Mouse (Mus musculus) midbrain, embryonic 14.5 days (tissue): ENCODE results near the gene Chtop. TPM values are rescaled to one million over a fixed set of nuclear protein-coding genes. Genes with fewer than 3 reads are reported as not detected.

Experiments used
- ATAC-seq: fragments of 200-750 bp; cut with Nextera tagmentation; 2 replicates; pipeline ENCODE4 v1.8.0; 2017; ENCODE audit warnings: moderate number of reproducible peaks, moderate library complexity; ENCODE audit not compliant: low FRiP score, low TSS enrichment
- DNase-seq: peaks from one replicate; pipeline ENCODE4 v3.0.0-alpha.2; 2015
- H3K27ac ChIP-seq: fragments of 300-500 bp; sonication (generic); replicated peaks from 2 replicates; pipeline ENCODE4 v1.5.1; 2014; ENCODE audit warnings: mild to moderate bottlenecking, low read depth, low read length, moderate library complexity
- H3K27me3 ChIP-seq: fragments of 300-500 bp; sonication (generic); 2 replicates; pipeline ENCODE4 v1.6.1; 2014; ENCODE audit warnings: low read length, control low read depth, mixed read lengths; ENCODE audit not compliant: control insufficient read depth, insufficient read depth
- H3K36me3 ChIP-seq: fragments of 300-500 bp; sonication (generic); 2 replicates; pipeline ENCODE4 v1.6.1; 2014; ENCODE audit warnings: low read length, control low read depth; ENCODE audit not compliant: control insufficient read depth, insufficient read depth
- H3K4me1 ChIP-seq: fragments of 300-500 bp; sonication (generic); 2 replicates; pipeline ENCODE4 v1.6.1; 2014; ENCODE audit warnings: mild to moderate bottlenecking, antibody characterized with exemption, low read length, control low read depth; ENCODE audit not compliant: control insufficient read depth, insufficient read depth
- H3K4me2 ChIP-seq: fragments of 300-500 bp; sonication (generic); 2 replicates; pipeline ENCODE4 v1.6.1; 2014; ENCODE audit warnings: mild to moderate bottlenecking, low read length, moderate library complexity
- H3K4me3 ChIP-seq: fragments of 300-500 bp; sonication (generic); replicated peaks from 2 replicates; pipeline ENCODE4 v1.5.1; 2014; ENCODE audit warnings: low read depth, low read length
- H3K9ac ChIP-seq: fragments of 300-500 bp; sonication (generic); replicated peaks from 2 replicates; pipeline ENCODE4 v1.6.1; 2014; ENCODE audit warnings: mild to moderate bottlenecking, low read length, moderate library complexity
- H3K9me3 ChIP-seq: fragments of 300-500 bp; sonication (generic); 2 replicates; pipeline ENCODE4 v1.6.1; 2016; ENCODE audit warnings: low read length, control low read depth, mixed read lengths; ENCODE audit not compliant: control insufficient read depth
- WGBS: fragments of 180-500 bp; shearing (Covaris S2); extraction: QIAGEN DNeasy Blood & Tissue Kit; methylation state at CpG from one replicate; pipeline ENCODE4 v1.1.7; 2014; 5-methylcytosine and 5-hydroxymethylcytosine counted together
- polyA plus RNA-seq: library from polyadenylated mRNA; unstranded; fragments of >200 nt; fragmentation: Nextera tagmentation; extraction: Ambion mirVana; gene quantifications from 2 replicates; pipeline ENCODE4 v1.2.1, GENCODE M21; 2014

The Chtop gene
- polyA plus RNA-seq, 1 experiment from 2014 or later, result 145 TPM

- under 1% methylated on average over 10 of the region's 10 CpGs for WGBS
- Histone ChIP-seq H3K27ac (no peak overlapping the region), H3K27me3 (peaks cover 29% of the 10 kb centered on the region), H3K9ac (peak overlapping the region; percentile 23; the same call in 1 of the 2 replicates), H3K4me1 (no peaks in the 10 kb centered on the region), H3K36me3 (no peaks in the 10 kb centered on the region), H3K9me3 (no peaks in the 10 kb centered on the region), H3K4me2 (peak overlapping the region; percentile 57), H3K4me3 (peak overlapping the region; percentile 31)
- no peak for ATAC-seq
- peak; percentile 54 for DNase-seq
Measured at GRCm38 (mm10) chr3:90514691-90515090, 5.4 kb upstream of the Chtop start.

DNA sequence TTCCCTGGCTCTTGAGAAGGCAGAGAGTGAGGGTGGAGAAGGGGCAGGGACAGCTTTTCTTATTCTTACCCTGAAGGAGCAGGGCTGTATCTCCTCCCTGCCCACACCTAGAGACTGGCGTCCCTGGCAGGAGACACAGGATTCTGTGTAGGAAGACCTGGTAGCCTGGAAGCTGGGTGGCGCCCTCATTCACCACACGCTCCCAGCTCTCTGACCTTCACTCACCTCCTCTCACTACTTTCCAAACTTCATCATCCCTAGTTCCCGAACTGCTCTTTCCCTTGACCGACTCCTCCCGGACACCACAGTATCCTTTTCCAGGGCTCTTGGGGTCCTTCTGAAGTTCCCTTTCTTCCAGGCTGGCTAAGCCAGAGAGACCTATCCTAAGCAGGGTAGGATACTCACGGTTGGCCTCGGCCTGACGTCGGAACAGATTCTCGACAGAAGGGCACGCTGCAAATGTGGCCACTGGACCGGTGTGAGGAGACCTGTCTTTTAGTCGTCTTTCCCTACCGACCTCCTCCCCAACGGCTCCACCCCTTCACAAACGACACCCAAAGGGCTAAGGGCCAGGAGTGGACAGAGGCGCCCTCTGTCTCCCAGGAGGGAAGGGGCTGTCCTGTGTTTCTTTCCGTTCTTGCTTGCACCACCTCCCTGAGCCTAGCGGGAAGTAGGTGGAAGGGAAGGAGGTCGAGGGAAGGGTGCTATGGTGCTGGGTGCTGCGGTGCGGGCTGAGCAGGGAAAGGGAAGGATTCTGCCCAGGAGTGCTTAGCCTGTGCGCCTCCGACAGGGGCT is 4.7 kb upstream of the Chtop start, which contains the start of the genes S100a1 and S100a13:
S100a1 (minus strand) TSS at position 597 of the 795 bp plus-strand sequence.
S100a13 (plus strand) TSS at position 640 of the 795 bp plus-strand sequence.
- Histone ChIP-seq H3K36me3 (no peaks in the 10 kb centered on the region), H3K27ac (no peak within 1 kb of the TSS), H3K4me3 (peak within 1 kb of the TSS; percentile 31), H3K9me3 (no peaks in the 10 kb centered on the region), H3K9ac (peak within 1 kb of the TSS; percentile 23; the same call in 1 of the 2 replicates), H3K4me2 (peak within 1 kb of the TSS; percentile 57), H3K27me3 (peaks cover 29% of the 10 kb centered on the region), H3K4me1 (no peaks in the 10 kb centered on the region)
- no peak for DNase-seq
- no peak for ATAC-seq
- 5% methylated on average over 25 of the region's 25 CpGs for whole genome bisulfite sequencing

DNA sequence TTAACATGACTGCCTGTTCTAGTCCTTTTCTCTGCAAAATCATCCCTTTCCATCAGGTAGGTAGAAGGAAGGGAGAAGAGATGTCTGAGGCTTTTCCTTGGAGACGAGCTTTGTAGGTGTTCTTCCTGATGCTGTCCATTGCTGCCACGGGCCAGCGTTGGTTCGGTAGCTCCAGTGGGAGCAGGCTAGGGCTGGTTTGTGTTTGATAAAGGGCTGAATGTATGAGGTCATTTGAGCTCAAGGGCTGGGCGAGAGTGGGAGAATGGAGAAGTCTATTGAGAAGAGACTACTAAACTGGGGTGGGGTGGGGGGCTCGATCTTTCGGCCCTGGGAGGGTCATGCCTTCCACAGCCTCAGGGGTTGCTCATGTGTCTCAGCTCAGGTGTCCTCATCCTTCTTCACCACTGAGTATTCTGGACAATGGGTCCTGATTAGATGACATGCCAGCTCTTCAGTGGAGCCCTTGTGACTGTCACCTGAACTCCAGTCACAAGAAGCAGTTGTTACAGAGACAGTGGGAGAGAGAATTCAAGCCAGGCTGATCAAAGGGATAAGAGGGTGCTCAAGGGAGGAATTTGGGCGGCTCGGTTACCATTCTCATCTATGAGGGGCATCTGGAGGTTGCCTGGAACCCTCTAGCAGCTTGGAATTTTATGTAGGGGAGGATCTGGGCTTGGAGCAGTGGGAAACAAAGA is 3.8 kb upstream of the Chtop start:
- DNase-seq (no peak), ATAC-seq (no peak)
- Histone ChIP-seq H3K27me3 (peaks cover 29% of the 10 kb centered on the region), H3K4me2 (no peak overlapping the region), H3K4me1 (peaks cover under 1% of the 10 kb centered on the region), H3K27ac (no peak overlapping the region), H3K36me3 (no peaks in the 10 kb centered on the region), H3K9me3 (no peaks in the 10 kb centered on the region), H3K9ac (no peak overlapping the region), H3K4me3 (no peak overlapping the region)
- 78% methylated on average over 9 of the region's 9 CpGs for WGBS

DNA sequence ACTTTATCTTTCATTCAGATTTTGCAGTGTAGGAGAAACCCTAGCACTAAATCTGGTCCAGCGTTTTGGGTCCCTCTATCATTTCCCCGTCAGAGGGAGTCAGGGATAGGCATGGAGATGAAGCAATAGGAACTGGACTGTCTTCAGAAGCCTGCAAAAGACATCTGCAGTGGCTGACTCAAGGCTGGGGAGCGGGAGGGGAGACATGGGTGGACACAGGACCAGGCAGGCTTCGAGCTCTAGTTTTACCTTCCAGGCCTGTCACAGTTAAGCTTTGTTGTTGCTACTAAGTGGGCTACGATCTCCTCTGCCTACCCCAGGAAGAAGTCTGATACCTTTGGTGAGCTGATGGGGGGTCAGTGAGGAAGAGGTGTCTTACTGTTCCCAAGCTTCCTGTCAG is 3.0 kb upstream of the Chtop start:
- no peak for ATAC-seq
- WGBS, result 90% methylated on average over 5 of the region's 5 CpGs

GRCm38 (mm10) chr3:90509747-90510123 is 437 bp upstream of the Chtop start:
- no peak overlapping the region for H3K9ac ChIP-seq
- H3K4me1 ChIP-seq, result peaks cover 9% of the 10 kb centered on the region
- H3K4me3 ChIP-seq, result peak overlapping the region; percentile 95
- ATAC-seq (peak; percentile 31; the same call in 1 of the 2 replicates), DNase-seq (no peak)
- H3K27ac ChIP-seq, result peak overlapping the region; percentile 96
- H3K9me3 ChIP-seq, result no peaks in the 10 kb centered on the region
- H3K27me3 ChIP-seq, result peaks cover 21% of the 10 kb centered on the region
- peak overlapping the region; percentile 54 for H3K4me2 ChIP-seq
- H3K36me3 ChIP-seq, result peaks cover 27% of the 10 kb centered on the region
- WGBS, result 12% methylated on average over 2 of the region's 2 CpGs

More for the DNA sequence above, 3.0 kb upstream of the Chtop start:
- Histone ChIP-seq H3K9me3 (no peaks in the 10 kb centered on the region), H3K27ac (no peak overlapping the region), H3K4me1 (peaks cover 9% of the 10 kb centered on the region), H3K36me3 (peaks cover 2% of the 10 kb centered on the region; the same call in 1 of the 2 replicates), H3K4me2 (no peak overlapping the region), H3K4me3 (no peak overlapping the region), H3K9ac (no peak overlapping the region), H3K27me3 (peaks cover 29% of the 10 kb centered on the region)
- no peak for DNase-seq

GRCm38 (mm10) chr3:90508287-90508949 is 880 bp downstream of the Chtop start:
- Histone ChIP-seq H3K4me2 (peak overlapping the region; percentile 84), H3K9ac (peak overlapping the region; percentile 97), H3K27me3 (peaks cover 10% of the 10 kb centered on the region), H3K9me3 (no peaks in the 10 kb centered on the region), H3K27ac (peak overlapping the region; percentile 96), H3K36me3 (peaks cover 40% of the 10 kb centered on the region), H3K4me1 (peaks cover 13% of the 10 kb centered on the region), H3K4me3 (peak overlapping the region; percentile 95)
- DNase-seq, result peak; percentile 25
- 2% methylated on average over 20 of the region's 20 CpGs for WGBS
- no peak for ATAC-seq

GRCm38 (mm10) chr3:90506362-90506761 is 2.9 kb downstream of the Chtop start:
- no peak overlapping the region for H3K4me3 ChIP-seq
- peaks cover 61% of the 10 kb centered on the region for H3K36me3 ChIP-seq
- 95% methylated on average over 3 of the region's 3 CpGs for WGBS
- H3K9me3 ChIP-seq, result no peaks in the 10 kb centered on the region
- no peak overlapping the region for H3K27ac ChIP-seq
- no peak overlapping the region for H3K4me2 ChIP-seq
- no peak overlapping the region for H3K9ac ChIP-seq
- ATAC-seq (no peak), DNase-seq (no peak)
- no peaks in the 10 kb centered on the region for H3K27me3 ChIP-seq
- H3K4me1 ChIP-seq, result peaks cover 13% of the 10 kb centered on the region

DNA sequence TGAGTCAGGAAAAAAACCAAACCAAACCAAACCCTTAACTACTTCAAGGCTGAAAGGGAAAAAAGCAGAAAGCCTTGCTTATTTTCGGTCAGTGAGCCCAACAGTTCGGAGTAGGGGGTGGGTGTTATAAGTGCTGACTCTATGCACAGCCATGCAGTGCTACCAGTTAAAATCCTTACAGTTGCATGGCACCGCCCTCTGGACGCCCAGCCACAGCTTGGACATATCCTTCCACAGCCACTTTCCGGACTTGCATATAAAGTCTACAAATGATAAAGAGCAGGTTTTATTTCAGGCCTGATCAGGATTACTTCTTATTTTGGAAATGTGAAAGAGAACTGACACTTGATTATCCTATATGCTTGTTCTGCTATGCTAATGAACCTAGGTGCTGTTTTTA is 4.1 kb downstream of the Chtop start:
- no peak for DNase-seq
- H3K36me3 ChIP-seq, result peaks cover 69% of the 10 kb centered on the region
- no peak overlapping the region for H3K4me3 ChIP-seq

More for the DNA sequence above, 4.1 kb downstream of the Chtop start:
- Histone ChIP-seq H3K27me3 (no peaks in the 10 kb centered on the region), H3K9ac (no peak overlapping the region), H3K9me3 (no peaks in the 10 kb centered on the region), H3K27ac (no peak overlapping the region), H3K4me1 (peaks cover 13% of the 10 kb centered on the region), H3K4me2 (no peak overlapping the region)
- WGBS, result 95% methylated on average over 5 of the region's 5 CpGs
- no peak for ATAC-seq
